Mouse (Mus musculus): Measurements from ENCODE around the gene Phip.

DNA sequence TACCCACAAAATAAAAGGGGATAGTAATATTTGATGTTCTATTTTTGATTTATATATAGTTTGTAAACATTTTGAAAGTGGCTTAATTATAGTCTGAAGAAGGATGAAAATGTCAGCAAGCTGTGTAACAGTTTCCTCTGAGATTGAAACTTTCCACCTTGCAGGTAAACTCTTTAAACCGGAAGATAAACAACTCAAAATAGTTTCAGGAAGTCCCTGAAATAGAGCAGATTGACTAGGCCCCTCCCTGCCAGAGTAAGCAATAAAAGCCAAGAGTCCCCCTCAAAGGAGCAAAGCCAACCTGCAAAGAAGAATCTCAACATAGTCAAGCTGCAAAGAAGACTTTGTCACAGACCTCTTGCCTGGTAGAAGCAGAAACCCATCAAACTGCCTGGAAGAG is 33.0 kb upstream of the Phip start:
- TF ChIP-seq POLR2A (IDR thresholded peaks at IDR 0.05; ENCODE audit: extremely low read depth, insufficient read depth, low read length) = no peak
- no peak for TF ChIP-seq CTCF (IDR thresholded peaks at IDR 0.05; ENCODE audit: extremely low read depth, insufficient read depth, low read length)

Measured in cortical plate, adult 2 months (tissue).